Mouse (Mus musculus) left cerebral cortex, postnatal 36 days (tissue): ENCODE results near the gene Zswim5. TPM values are rescaled to one million over a fixed set of nuclear protein-coding genes. Genes with fewer than 3 reads are reported as not detected.
"Not testable (repeated sequence)": the region's sequence is repeated elsewhere in the genome, so short reads cannot be mapped to it uniquely, and the experiment has no call there.

Source experiments
- DNase-seq, 2 experiments: peaks; one replicate each; pipeline ENCODE4 v3.0.0; 2021 to 2022; ENCODE audit warnings: low spot score in 2 of 2, mixed read lengths in 1 of 2
- intact Hi-C: fragments of 180-260 bp; cut with DNase I; formaldehyde crosslinking; loops from one replicate; pipeline ENCODE4 v1.15.1; 2025
- total RNA-seq, 2 experiments: library from RNA; stranded (reverse); gene quantifications; 2 replicates each; pipeline ENCODE4 v1.2.3; 2021

Zswim5 gene
- 10 to 100 TPM in 1 of 2 experiments, 1 to 10 TPM in 1; 8.9 to 10.2 TPM for total RNA-seq

- DNase-seq = peak; percentile 78 to 86
- intact Hi-C loops = loop anchor here (2.0 to 5.0 kb wide), 2 partner anchors 50 to 114 kb away; no protein-coding TSS in a partner anchor
These were observed at the start of gene Zswim5 for GRCm38 (mm10) chr4:116876995-116877728. Gene Zswim5 (plus strand): TSS chr4:116877376.

GRCm38 (mm10) chr4:116827819-116828218 lies 49.4 kb upstream of the Zswim5 start:
- intact Hi-C loops = loop anchor here (5.0 to 10.0 kb wide), 2 partner anchors 49 to 297 kb away; partner anchors contain the start of genes Btbd19, Tctex1d4 and Zswim5
- no peak for DNase-seq

GRCm38 (mm10) chr4:116829364-116830069 lies 47.7 kb upstream of the Zswim5 start:
- intact Hi-C loops = loop anchor here (5.0 to 10.0 kb wide), 2 partner anchors 48 to 295 kb away; partner anchors contain the start of genes Btbd19, Tctex1d4 and Zswim5
- no peak for DNase-seq

- no peak for DNase-seq
- intact Hi-C loops = no loop called here
These were observed 47.2 kb upstream of the Zswim5 start for GRCm38 (mm10) chr4:116830070-116830368.

GRCm38 (mm10) chr4:116838999-116839398 lies 38.2 kb upstream of the Zswim5 start:
- no peak for DNase-seq
- intact Hi-C loops = no loop called here

- not testable (repeated sequence) for DNase-seq
These were observed 37.1 kb upstream of the Zswim5 start for GRCm38 (mm10) chr4:116840096-116840495.

GRCm38 (mm10) chr4:116840841-116841240 lies 36.3 kb upstream of the Zswim5 start:
- DNase-seq = no peak
- intact Hi-C loops = no loop called here

More at GRCm38 (mm10) chr4:116840096-116840495, 37.1 kb upstream of the Zswim5 start:
- intact Hi-C loops = not testable (repeated sequence)

- DNase-seq = no peak
- intact Hi-C loops = no loop called here
These were observed 32.9 kb upstream of the Zswim5 start for GRCm38 (mm10) chr4:116844324-116844723.

- intact Hi-C loops = no loop called here
- no peak for DNase-seq
These were observed 27.3 kb upstream of the Zswim5 start for GRCm38 (mm10) chr4:116849901-116850300.

- intact Hi-C loops = no loop called here
- DNase-seq = no peak
These were observed 22.9 kb upstream of the Zswim5 start for GRCm38 (mm10) chr4:116854286-116854685.

- DNase-seq = no peak
- intact Hi-C loops = no loop called here
These were observed 20.0 kb upstream of the Zswim5 start for GRCm38 (mm10) chr4:116857203-116857602.

- intact Hi-C loops = no loop called here
- no peak for DNase-seq
These were observed 17.5 kb upstream of the Zswim5 start for GRCm38 (mm10) chr4:116859711-116860110.

- intact Hi-C loops = no loop called here
- DNase-seq = no peak
These were observed 15.2 kb upstream of the Zswim5 start for GRCm38 (mm10) chr4:116862023-116862422.

GRCm38 (mm10) chr4:116869898-116870297 lies 7.3 kb upstream of the Zswim5 start:
- intact Hi-C loops = no loop called here
- DNase-seq = no peak

- intact Hi-C loops = no loop called here
- DNase-seq = no peak
These were observed 2.6 kb upstream of the Zswim5 start for GRCm38 (mm10) chr4:116874595-116874994.

GRCm38 (mm10) chr4:116876630-116876994 lies 564 bp upstream of the Zswim5 start:
- DNase-seq = no peak
- intact Hi-C loops = loop anchor here (2.0 to 5.0 kb wide), 2 partner anchors 49 to 114 kb away; no protein-coding TSS in a partner anchor

- intact Hi-C loops = loop anchor here (2.0 to 5.0 kb wide), 2 partner anchors 51 to 113 kb away; no protein-coding TSS in a partner anchor
- peak in 1 of 2 experiments; percentile 28 for DNase-seq
These were observed 649 bp downstream of the Zswim5 start for GRCm38 (mm10) chr4:116877729-116878321.

- intact Hi-C loops = loop anchor here (5.0 kb wide), 1 partner anchor 51 kb away; no protein-coding TSS in a partner anchor
- DNase-seq = no peak
These were observed 1.3 kb downstream of the Zswim5 start for GRCm38 (mm10) chr4:116878491-116878890.

- intact Hi-C loops = no loop called here
- no peak for DNase-seq
These were observed 5.5 kb downstream of the Zswim5 start for GRCm38 (mm10) chr4:116882679-116883078.
